ENCODE assay signal across 10 mouse cellular contexts in genomic region chr2:84022905-84023304, GRCm38 (mm10). TPM values are rescaled to one million over a fixed set of nuclear protein-coding genes. Genes with fewer than 3 reads are reported as not detected.
A peak's percentile ranks its signal among the peaks of the same experiment; 100 is the strongest.
DNase-seq lines count a peak whose midpoint lies in the region.
"Had no signal": no experiment of that assay in that cellular context is flagged by ENCODE, and none has a peak within 500 bp of the region (broad histone marks: within the 10 kb centered on the region; RNA-seq: fewer than 3 reads in every experiment).

No protein-coding gene starts in this region.

- peak; percentile 11 for DNase-seq in layer of hippocampus, adult 11-12 months (ENCODE audit: low spot score)
- DNase-seq in layer of hippocampus, postnatal 36 days, result no peak
- peak; percentile 61 for DNase-seq in fibroblast of lung, adult 2 months (ENCODE audit: low read depth)
- DNase-seq in heart, postnatal 14 days, result peak; percentile 31 to 40
- DNase-seq in skeletal muscle tissue, adult 2 months (ENCODE audit: low read depth, low spot score), result peak; percentile 85
- DNase-seq in cerebellum, adult 9-10 months, result no peak
- no peak for DNase-seq in cerebellum, adult 11 months
- no peak for DNase-seq in MN1 (ENCODE audit: low spot score)
- DNase-seq: kidney, postnatal 25 days had no signal

- intact Hi-C loops in heart, postnatal 14 days (cut with DNase I), result no loop called here

RNA-seq across cellular contexts. Expression of gene Gm13691, which starts 32.6 kb away (rescaled TPM):
- 1 to 10 TPM; 1.7 TPM for total RNA-seq in layer of hippocampus, postnatal 36 days (2021)
- total RNA-seq in heart, postnatal 14 days (2021), result under 1 TPM; 0.80 to 0.86 TPM
- total RNA-seq: megakaryocyte, adult 5-6 weeks had no signal

RNA-seq across cellular contexts. Expression of gene Gm13697, which starts 38.4 kb away (rescaled TPM):
- 1 to 10 TPM; 1.7 TPM for total RNA-seq in layer of hippocampus, postnatal 36 days (2021)
- under 1 TPM; 0.80 to 0.86 TPM for total RNA-seq in heart, postnatal 14 days (2021)
- total RNA-seq: megakaryocyte, adult 5-6 weeks had no signal

RNA-seq across cellular contexts. Expression of gene Gm13694, which starts 44.2 kb away (rescaled TPM):
- total RNA-seq in layer of hippocampus, postnatal 36 days (2021), result 1 to 10 TPM; 1.7 TPM
- total RNA-seq in heart, postnatal 14 days (2021), result under 1 TPM; 0.80 to 0.86 TPM
- total RNA-seq: megakaryocyte, adult 5-6 weeks had no signal

RNA-seq across cellular contexts. Expression of gene Gm13696, which starts 50.0 kb away (rescaled TPM):
- 1 to 10 TPM; 1.7 TPM for total RNA-seq in layer of hippocampus, postnatal 36 days (2021)
- total RNA-seq in heart, postnatal 14 days (2021), result under 1 TPM; 0.80 to 0.86 TPM
- total RNA-seq: megakaryocyte, adult 5-6 weeks had no signal

RNA-seq across cellular contexts. Expression of gene Gm13695, which starts 55.8 kb away (rescaled TPM):
- total RNA-seq in layer of hippocampus, postnatal 36 days (2021), result 1 to 10 TPM in 1 of 2 experiments, not detected in 1; 1.7 TPM
- under 1 TPM in 1 of 2 experiments, not detected in 1; 0.86 TPM for total RNA-seq in heart, postnatal 14 days (2021)
- total RNA-seq: megakaryocyte, adult 5-6 weeks had no signal

Comparison
In these comparisons a context has a peak if more than half of its experiments do, and no peak if none do; other contexts are left out.
1. DNase-seq: peak in layer of hippocampus, adult 11-12 months (single experiment), fibroblast of lung, adult 2 months (single experiment), heart, postnatal 14 days (2 of 2) and skeletal muscle tissue, adult 2 months (single experiment); none in layer of hippocampus, postnatal 36 days (0 of 2), cerebellum, adult 9-10 months (single experiment), cerebellum, adult 11 months (single experiment) and MN1 (single experiment).